Mouse (Mus musculus) cerebellum, adult 2 months (tissue): ENCODE results near the gene Kctd10. TPM values are rescaled to one million over a fixed set of nuclear protein-coding genes. Genes with fewer than 3 reads are reported as not detected.

Experiments used
- DNase-seq, 2 experiments: peaks; one replicate each; pipeline ENCODE4 v3.0.0; 2021
- H3K27ac ChIP-seq: fragments of 200-500 bp; 2 replicates; pipeline ENCODE4 v1.5.1; 2012; ENCODE audit warnings: low read length, control low read depth, inconsistent platforms; ENCODE audit not compliant: insufficient read depth
- H3K27me3 ChIP-seq: fragments of 200-500 bp; 2 replicates; pipeline ENCODE4 v1.6.1; 2012; ENCODE audit warnings: inconsistent platforms, mild to moderate bottlenecking, low read length, moderate library complexity; ENCODE audit not compliant: control insufficient read depth, insufficient read depth
- H3K4me1 ChIP-seq: fragments of 200-500 bp; 2 replicates; pipeline ENCODE4 v1.6.1; 2011; ENCODE audit warnings: low read length; ENCODE audit not compliant: control insufficient read depth, insufficient read depth
- H3K4me3 ChIP-seq: fragments of 200-500 bp; replicated peaks from 2 replicates; pipeline ENCODE3; 2011; ENCODE audit warnings: mild to moderate bottlenecking, low read depth, low read length, control low read depth; ENCODE audit not compliant: insufficient read depth
- CTCF ChIP-seq: fragments of 200-500 bp; IDR thresholded peaks from 2 replicates; pipeline ENCODE4 v1.5.1; 2011; ENCODE audit warnings: low read depth, mild to moderate bottlenecking, control low read depth, low read length, moderate library complexity, borderline replicate concordance; ENCODE audit not compliant: insufficient read depth
- POLR2A ChIP-seq: fragments of 200-500 bp; IDR thresholded peaks from 2 replicates; pipeline ENCODE4 v1.6.1; 2011; ENCODE audit warnings: low read length, control low read depth, borderline replicate concordance; ENCODE audit not compliant: insufficient read depth
- WGBS: fragments of 180-500 bp; shearing (Covaris S2); methylation state at CpG from one replicate; pipeline ENCODE4 v1.1.7; 2018; 5-methylcytosine and 5-hydroxymethylcytosine counted together
- polyA plus RNA-seq: library from polyadenylated mRNA; depleted of rRNA; stranded (reverse); fragments of >200 nt; gene quantifications from 2 replicates; pipeline ENCODE4 v1.2.3, GENCODE M21; 2012

The Kctd10 gene
- polyA plus RNA-seq, 1 experiment: 44.3 TPM

- WGBS: 35% methylated on average over 23 of the region's 23 CpGs
- H3K27ac ChIP-seq: no peak overlapping the region
- no peak for TF ChIP-seq CTCF
- TF ChIP-seq POLR2A: no peak
- H3K27me3 ChIP-seq: no peaks in the 10 kb centered on the region
- no peak for DNase-seq
- H3K4me3 ChIP-seq: no peak overlapping the region
- no peaks in the 10 kb centered on the region for H3K4me1 ChIP-seq
Observed at GRCm38 (mm10) chr5:114356936-114357751, 23.2 kb downstream of the Kctd10 start.

- TF ChIP-seq CTCF (peak; percentile 31; the same call in 1 of the 2 replicates), POLR2A (no peak)
- WGBS: 27% methylated on average over 7 of the region's 7 CpGs
- H3K27ac ChIP-seq: no peak overlapping the region
- no peaks in the 10 kb centered on the region for H3K4me1 ChIP-seq
- no peak overlapping the region for H3K4me3 ChIP-seq
- H3K27me3 ChIP-seq: no peaks in the 10 kb centered on the region
- DNase-seq: peak in 1 of 2 experiments; percentile 25
Observed at GRCm38 (mm10) chr5:114356250-114356935, 23.9 kb downstream of the Kctd10 start.

GRCm38 (mm10) chr5:114351490-114351889 lies 28.8 kb downstream of the Kctd10 start:
- no peaks in the 10 kb centered on the region for H3K4me1 ChIP-seq
- no peak overlapping the region for H3K4me3 ChIP-seq
- WGBS: 70% methylated on average over 10 of the region's 10 CpGs
- no peaks in the 10 kb centered on the region for H3K27me3 ChIP-seq
- no peak for TF ChIP-seq CTCF
- TF ChIP-seq POLR2A: no peak
- DNase-seq: no peak
- no peak overlapping the region for H3K27ac ChIP-seq

- H3K4me3 ChIP-seq: no peak overlapping the region
- H3K4me1 ChIP-seq: no peaks in the 10 kb centered on the region
- H3K27me3 ChIP-seq: no peaks in the 10 kb centered on the region
- WGBS: 79% methylated on average over 10 of the region's 10 CpGs
- no peak overlapping the region for H3K27ac ChIP-seq
- no peak for DNase-seq
- TF ChIP-seq POLR2A (no peak), CTCF (no peak)
Observed at GRCm38 (mm10) chr5:114347005-114347404, 33.3 kb downstream of the Kctd10 start.

- TF ChIP-seq CTCF (no peak), POLR2A (no peak)
- Histone ChIP-seq H3K4me3 (no peak overlapping the region), H3K4me1 (no peaks in the 10 kb centered on the region), H3K27ac (no peak overlapping the region), H3K27me3 (no peaks in the 10 kb centered on the region)
- WGBS: 59% methylated on average over 3 of the region's 3 CpGs
- DNase-seq: no peak
Observed at GRCm38 (mm10) chr5:114345538-114345937, 34.8 kb downstream of the Kctd10 start.

GRCm38 (mm10) chr5:114343612-114344011 lies 36.7 kb downstream of the Kctd10 start:
- no peaks in the 10 kb centered on the region for H3K4me1 ChIP-seq
- no peak overlapping the region for H3K27ac ChIP-seq
- no peaks in the 10 kb centered on the region for H3K27me3 ChIP-seq
- H3K4me3 ChIP-seq: no peak overlapping the region
- WGBS: 89% methylated on average over 7 of the region's 7 CpGs
- TF ChIP-seq POLR2A (no peak), CTCF (no peak)
- no peak for DNase-seq

- no peaks in the 10 kb centered on the region for H3K27me3 ChIP-seq
- no peak for DNase-seq
- H3K4me1 ChIP-seq: no peaks in the 10 kb centered on the region
- WGBS: 85% methylated on average over 5 of the region's 5 CpGs
- TF ChIP-seq POLR2A (no peak), CTCF (no peak)
- no peak overlapping the region for H3K4me3 ChIP-seq
- no peak overlapping the region for H3K27ac ChIP-seq
Observed at GRCm38 (mm10) chr5:114342996-114343395, 37.3 kb downstream of the Kctd10 start.

GRCm38 (mm10) chr5:114323791-114324507 lies 56.4 kb downstream of the Kctd10 start:
- Histone ChIP-seq H3K27me3 (no peaks in the 10 kb centered on the region), H3K4me1 (no peaks in the 10 kb centered on the region), H3K4me3 (no peak overlapping the region), H3K27ac (no peak overlapping the region)
- WGBS: 23% methylated on average over 16 of the region's 16 CpGs
- DNase-seq: no peak
- peak; percentile 26; the same call in 1 of the 2 replicates for TF ChIP-seq CTCF
- TF ChIP-seq POLR2A: no peak
